Mouse (Mus musculus) embryonic facial prominence, embryonic 14.5 days (tissue): ENCODE measurements around the gene Glyctk. TPM values are rescaled to one million over a fixed set of nuclear protein-coding genes. Genes with fewer than 3 reads are reported as not detected.

ENCODE experiments used
- microRNA counts: library from miRNA; unstranded; fragments of <30 nt; microRNA quantifications from one replicate; lab custom pipeline; 2017
- microRNA-seq: library from miRNA; unstranded; fragments of <30 nt; microRNA quantifications from one replicate; pipeline ENCODE4, GENCODE M21; 2016; ENCODE audit warnings: borderline number of aligned reads
- polyA plus RNA-seq: library from polyadenylated mRNA; unstranded; fragments of >200 nt; fragmentation: Nextera tagmentation; extraction: Ambion mirVana; gene quantifications from 2 replicates; pipeline ENCODE4 v1.2.1, GENCODE M21; 2014

Glyctk gene
- polyA plus RNA-seq, 1 experiment from 2014 or later = 1.9 TPM

MicroRNA genes within 50 kb of the gene (microRNA counts, 519-probe panel; counts per million panel counts)
- microRNA mmu-let-7g (lab: Ali Mortazavi, UCI) = 4,431 counts per million, percentile 97 among the panel's probes with 10 or more counts

Small RNA genes within 50 kb of the gene (microRNA-seq; reads per million reads assigned to microRNA genes)
- 4.0 reads per million, percentile 18 among the genes with 10 or more reads in this experiment for gene Mir135a-1
- gene Mirlet7g = 41,522 reads per million, percentile 99 among the genes with 10 or more reads in this experiment

Other genes starting within 250 kb of the Glyctk start
- gene Col6a5, start 197.5 kb downstream of the Glyctk start, polyA plus RNA-seq = 0.17 TPM in 2 replicates
- 0.16 and 0.24 TPM in 2 replicates for gene Col6a4, start 61.4 kb downstream of the Glyctk start, polyA plus RNA-seq
- 25.5 and 27.9 TPM in 2 replicates for gene Wdr82, start 12.8 kb upstream of the Glyctk start, polyA plus RNA-seq
- 41.3 and 42.7 TPM in 2 replicates for gene Ppm1m, start 41.6 kb upstream of the Glyctk start, polyA plus RNA-seq
- 65.1 and 65.4 TPM in 2 replicates for gene Twf2, start 45.0 kb upstream of the Glyctk start, polyA plus RNA-seq
- gene Tlr9, start 64.5 kb upstream of the Glyctk start, polyA plus RNA-seq = 0.05 and 0.07 TPM in 2 replicates
- gene Alas1, start 90.5 kb upstream of the Glyctk start, polyA plus RNA-seq = 94.8 and 102 TPM in 2 replicates
- 16.6 and 21.5 TPM in 2 replicates for gene Poc1a, start 122.9 kb upstream of the Glyctk start, polyA plus RNA-seq
- 44.0 and 48.4 TPM in 2 replicates for gene Dusp7, start 210.5 kb upstream of the Glyctk start, polyA plus RNA-seq